Mouse (Mus musculus): Measurements from ENCODE around the gene Pip5k1b.

The Pip5k1b gene

GRCm38 (mm10) chr19:24330366-24330765, 225.3 kb downstream of the Pip5k1b start:
- no peak for DNase-seq

- no peak for DNase-seq
Measured at GRCm38 (mm10) chr19:24327921-24328320, 227.8 kb downstream of the Pip5k1b start.

- DNase-seq: no peak
Measured at GRCm38 (mm10) chr19:24326969-24327368, 228.7 kb downstream of the Pip5k1b start.

- DNase-seq: no peak
Measured at GRCm38 (mm10) chr19:24325692-24326091, 230.0 kb downstream of the Pip5k1b start.

- DNase-seq: no peak
Measured at GRCm38 (mm10) chr19:24323841-24324613, 231.6 kb downstream of the Pip5k1b start.

GRCm38 (mm10) chr19:24321900-24322311, 233.8 kb downstream of the Pip5k1b start:
- peak; percentile 28 for DNase-seq

GRCm38 (mm10) chr19:24321211-24321899, 234.3 kb downstream of the Pip5k1b start:
- DNase-seq: no peak

GRCm38 (mm10) chr19:24318172-24318571, 237.5 kb downstream of the Pip5k1b start:
- DNase-seq: no peak

- DNase-seq: no peak
Measured at GRCm38 (mm10) chr19:24317731-24318130, 237.9 kb downstream of the Pip5k1b start.

GRCm38 (mm10) chr19:24317038-24317591, 238.6 kb downstream of the Pip5k1b start:
- DNase-seq: no peak

GRCm38 (mm10) chr19:24316060-24316725, 239.5 kb downstream of the Pip5k1b start:
- no peak for DNase-seq

- no peak for DNase-seq
Measured at GRCm38 (mm10) chr19:24315234-24315633, 240.4 kb downstream of the Pip5k1b start.

- no peak for DNase-seq
Measured at GRCm38 (mm10) chr19:24314676-24315075, 241.0 kb downstream of the Pip5k1b start.

- no peak for DNase-seq
Measured at GRCm38 (mm10) chr19:24312556-24313342, 242.9 kb downstream of the Pip5k1b start.

GRCm38 (mm10) chr19:24312046-24312445, 243.6 kb downstream of the Pip5k1b start:
- no peak for DNase-seq

GRCm38 (mm10) chr19:24308305-24308705, 247.4 kb downstream of the Pip5k1b start:
- DNase-seq: peak; percentile 66

GRCm38 (mm10) chr19:24307271-24308221, 248.1 kb downstream of the Pip5k1b start:
- DNase-seq: peak; percentile 16

- no peak for DNase-seq
Measured at GRCm38 (mm10) chr19:24306351-24306750, 249.3 kb downstream of the Pip5k1b start.

- DNase-seq: no peak
Measured at GRCm38 (mm10) chr19:24302198-24302597, 253.5 kb downstream of the Pip5k1b start.

- no peak for DNase-seq
Measured at GRCm38 (mm10) chr19:24301768-24302148, 253.9 kb downstream of the Pip5k1b start.
